Mouse (Mus musculus) embryonic facial prominence, embryonic 11.5 days (tissue): ENCODE measurements around the gene Sp8. TPM values are rescaled to one million over a fixed set of nuclear protein-coding genes. Genes with fewer than 3 reads are reported as not detected.

Source experiments
- ATAC-seq: fragments of 200-750 bp; cut with Nextera tagmentation; replicated peaks from 2 replicates; pipeline ENCODE4 v1.8.0; 2017; ENCODE audit warnings: low read depth; ENCODE audit not compliant: insufficient number of reproducible peaks, low FRiP score, low TSS enrichment
- DNase-seq: peaks from one replicate; pipeline ENCODE4 v3.0.0-alpha.2; 2015; ENCODE audit warnings: low spot score
- H3K27ac ChIP-seq: fragments of 300-500 bp; sonication (generic); replicated peaks from 2 replicates; pipeline ENCODE4 v1.5.1; 2014; ENCODE audit warnings: mild to moderate bottlenecking, low read depth, low read length, control low read depth
- H3K27me3 ChIP-seq: fragments of 300-500 bp; sonication (generic); 2 replicates; pipeline ENCODE4 v1.6.1; 2014; ENCODE audit warnings: mild to moderate bottlenecking, low read length, moderate library complexity, mixed read lengths; ENCODE audit not compliant: control insufficient read depth, insufficient read depth
- H3K36me3 ChIP-seq: fragments of 300-500 bp; sonication (generic); replicated peaks from 2 replicates; pipeline ENCODE4 v1.6.1; 2014; ENCODE audit warnings: low read depth, mild to moderate bottlenecking, low read length, moderate library complexity, mixed read lengths; ENCODE audit not compliant: control insufficient read depth, insufficient read depth
- H3K4me1 ChIP-seq: fragments of 300-500 bp; sonication (generic); 2 replicates; pipeline ENCODE4 v1.6.1; 2014; ENCODE audit warnings: low read length, mixed read lengths; ENCODE audit not compliant: control insufficient read depth, insufficient read depth
- H3K4me2 ChIP-seq: fragments of 300-500 bp; sonication (generic); 2 replicates; pipeline ENCODE4 v1.6.1; 2014; ENCODE audit warnings: low read depth, mild to moderate bottlenecking, control low read depth, low read length, moderate library complexity
- H3K4me3 ChIP-seq: fragments of 300-500 bp; sonication (generic); 2 replicates; pipeline ENCODE4 v1.5.1; 2014; ENCODE audit warnings: low read depth, low read length, control low read depth
- H3K9ac ChIP-seq: fragments of 300-500 bp; sonication (generic); replicated peaks from 2 replicates; pipeline ENCODE4 v1.6.1; 2014; ENCODE audit warnings: mild to moderate bottlenecking, control low read depth, low read length
- H3K9me3 ChIP-seq: fragments of 300-500 bp; sonication (generic); replicated peaks from 2 replicates; pipeline ENCODE4 v1.6.1; 2016; ENCODE audit warnings: mild to moderate bottlenecking, low read length, inconsistent platforms, mixed read lengths; ENCODE audit not compliant: control insufficient read depth
- WGBS: fragments of 180-500 bp; shearing (Covaris S2); extraction: QIAGEN DNeasy Blood & Tissue Kit; methylation state at CpG from one replicate; pipeline ENCODE4 v1.1.7; 2014; 5-methylcytosine and 5-hydroxymethylcytosine counted together
- polyA plus RNA-seq: library from polyadenylated mRNA; unstranded; fragments of >200 nt; fragmentation: Nextera tagmentation; extraction: Ambion mirVana; gene quantifications from 2 replicates; pipeline ENCODE4 v1.2.1, GENCODE M21; 2014

Gene Sp8
- polyA plus RNA-seq, 1 experiment from 2014 or later, result 6.6 TPM

DNA sequence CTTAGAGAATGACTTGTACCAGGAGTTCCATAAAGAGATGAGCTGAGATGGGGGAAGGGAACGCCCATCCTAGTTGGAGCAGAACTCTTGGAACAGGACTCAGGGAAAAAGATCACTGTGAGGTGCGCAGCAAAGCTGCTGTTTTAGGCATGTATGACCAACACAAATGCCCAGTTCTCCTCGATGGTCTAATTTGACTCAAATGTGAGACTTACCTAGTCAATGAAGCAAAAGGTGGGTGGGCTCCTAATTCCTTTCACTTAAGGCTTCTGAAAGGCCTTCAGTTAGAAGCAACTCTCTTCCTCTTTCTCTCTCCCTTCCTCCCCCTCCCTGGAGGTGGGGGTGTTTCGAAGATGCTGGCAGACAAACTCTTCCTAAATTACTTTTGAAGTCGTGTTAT lies 6.7 kb upstream of the Sp8 start:
- ATAC-seq (no peak), DNase-seq (no peak)
- Histone ChIP-seq H3K4me2 (no peak overlapping the region), H3K4me1 (no peaks in the 10 kb centered on the region), H3K9ac (no peak overlapping the region), H3K27me3 (peaks cover 37% of the 10 kb centered on the region), H3K36me3 (no peaks in the 10 kb centered on the region), H3K27ac (no peak overlapping the region), H3K4me3 (no peak overlapping the region), H3K9me3 (no peaks in the 10 kb centered on the region)
- WGBS, result 6% methylated on average over 5 of the region's 5 CpGs

DNA sequence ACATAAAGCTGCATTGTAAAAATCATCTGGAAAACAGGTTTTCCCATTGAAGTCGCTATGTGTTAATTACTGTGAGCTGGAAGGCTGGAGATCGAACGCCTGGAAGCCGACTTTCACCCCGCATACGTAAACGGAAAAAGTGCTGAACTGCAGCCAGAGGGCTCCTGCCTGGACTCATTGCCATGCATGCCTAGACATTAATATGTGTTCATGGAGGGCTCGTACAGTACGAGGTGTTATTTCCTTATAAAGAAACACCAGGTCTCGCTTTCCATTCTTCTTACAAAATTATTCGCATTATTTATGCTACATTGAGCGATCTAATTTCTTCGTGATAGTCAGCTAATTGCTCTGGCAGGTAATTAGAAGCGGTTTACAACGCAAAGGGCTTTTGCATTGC lies 5.8 kb upstream of the Sp8 start:
- ATAC-seq (no peak), DNase-seq (no peak)
- H3K36me3 ChIP-seq, result no peaks in the 10 kb centered on the region
- under 1% methylated on average over 15 of the region's 15 CpGs for WGBS
- H3K27ac ChIP-seq, result no peak overlapping the region
- no peaks in the 10 kb centered on the region for H3K9me3 ChIP-seq
- no peak overlapping the region for H3K4me3 ChIP-seq
- H3K9ac ChIP-seq, result no peak overlapping the region
- peaks cover 44% of the 10 kb centered on the region for H3K27me3 ChIP-seq
- H3K4me1 ChIP-seq, result no peaks in the 10 kb centered on the region
- H3K4me2 ChIP-seq, result no peak overlapping the region

DNA sequence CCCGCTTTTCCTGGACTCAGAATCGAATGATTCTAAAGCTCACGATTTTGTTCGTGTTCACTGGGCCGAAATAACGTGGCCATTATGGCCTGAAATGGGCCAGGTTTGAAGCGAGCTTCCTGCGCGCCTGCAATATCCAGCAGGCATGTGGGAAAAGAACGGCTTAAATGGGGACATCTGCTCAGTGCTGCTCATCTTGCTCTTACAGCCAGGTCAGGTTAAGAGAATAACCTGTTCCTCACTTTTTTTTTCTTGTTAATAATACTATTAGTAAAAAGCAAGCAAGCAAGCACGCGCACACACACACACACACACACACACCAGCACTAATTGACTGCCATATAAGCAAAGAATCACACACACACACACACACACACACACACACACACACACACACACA lies 5.3 kb upstream of the Sp8 start:
- H3K4me2 ChIP-seq, result no peak overlapping the region

DNA sequence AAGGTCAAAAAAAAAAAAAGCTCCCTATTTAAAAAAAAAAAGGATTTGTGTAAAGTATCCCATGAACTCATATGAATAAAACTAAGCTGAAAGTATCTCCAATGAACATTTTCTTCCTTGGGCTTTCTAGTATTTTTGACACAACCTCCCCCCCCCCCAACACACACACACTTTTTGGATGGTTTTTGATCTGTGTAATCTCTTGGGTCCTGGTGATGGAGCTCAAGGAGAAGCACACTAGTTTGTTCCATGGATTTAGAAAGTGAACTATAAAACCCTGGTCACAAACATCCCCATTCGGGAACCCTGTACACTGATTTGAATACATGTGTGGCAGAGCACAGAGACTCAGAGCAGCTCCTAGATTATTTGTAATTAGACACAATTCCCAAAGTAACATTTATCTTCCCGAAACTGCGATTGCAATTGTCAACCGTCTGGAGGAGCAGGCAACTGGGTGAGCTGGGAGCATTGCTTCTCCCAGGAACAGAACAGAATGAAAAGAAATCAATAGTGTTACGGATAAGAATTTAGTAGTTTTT lies 4.7 kb upstream of the Sp8 start:
- H3K4me3 ChIP-seq, result no peak overlapping the region
- peaks cover 45% of the 10 kb centered on the region for H3K27me3 ChIP-seq
- no peaks in the 10 kb centered on the region for H3K36me3 ChIP-seq
- no peaks in the 10 kb centered on the region for H3K4me1 ChIP-seq
- peak; percentile 11 for DNase-seq
- H3K9ac ChIP-seq, result no peak overlapping the region
- WGBS, result 5% methylated on average over 5 of the region's 5 CpGs
- no peak overlapping the region for H3K27ac ChIP-seq
- no peak for ATAC-seq
- H3K4me2 ChIP-seq, result no peak overlapping the region
- no peaks in the 10 kb centered on the region for H3K9me3 ChIP-seq

More for the DNA sequence above, 5.3 kb upstream of the Sp8 start:
- Histone ChIP-seq H3K4me1 (no peaks in the 10 kb centered on the region), H3K9ac (no peak overlapping the region), H3K27me3 (peaks cover 45% of the 10 kb centered on the region), H3K36me3 (no peaks in the 10 kb centered on the region), H3K4me3 (no peak overlapping the region), H3K9me3 (no peaks in the 10 kb centered on the region), H3K27ac (no peak overlapping the region)
- WGBS, result 0% methylated on average over 12 of the region's 12 CpGs
- DNase-seq (no peak), ATAC-seq (no peak)

DNA sequence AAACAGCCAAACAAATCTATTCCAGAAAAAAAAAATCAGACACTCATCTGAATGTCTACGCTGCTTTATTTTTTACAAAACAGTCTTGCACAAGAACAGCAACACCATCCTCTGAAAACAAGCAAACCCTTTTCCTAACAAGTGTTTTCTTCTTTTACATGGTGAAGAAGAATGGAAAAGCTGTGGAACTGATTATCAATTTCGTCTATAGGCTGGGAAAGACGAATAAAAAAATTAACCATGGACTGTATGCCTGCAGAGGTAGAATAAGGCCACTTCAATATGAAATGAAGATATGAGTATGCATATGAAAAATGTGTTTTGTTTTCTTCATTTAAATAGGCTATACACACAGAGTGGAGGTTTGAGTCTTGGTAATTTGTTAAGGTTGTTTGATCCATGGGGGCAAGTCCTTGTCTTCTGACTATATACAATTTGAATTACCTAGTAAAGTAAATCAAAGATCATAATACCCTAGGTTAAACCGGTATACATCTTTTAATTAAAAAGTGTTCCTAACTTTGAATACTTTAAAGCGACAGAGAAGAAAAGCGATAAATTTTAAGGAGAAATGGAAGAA lies 4.1 kb upstream of the Sp8 start:
- H3K4me2 ChIP-seq, result no peak overlapping the region
- no peak for ATAC-seq
- H3K27me3 ChIP-seq, result peaks cover 48% of the 10 kb centered on the region
- no peaks in the 10 kb centered on the region for H3K36me3 ChIP-seq
- no peak overlapping the region for H3K9ac ChIP-seq
- WGBS, result 10% methylated on average over 6 of the region's 6 CpGs
- peak; percentile 18 for DNase-seq
- peaks cover 2% of the 10 kb centered on the region for H3K4me1 ChIP-seq
- no peak overlapping the region for H3K27ac ChIP-seq
- H3K4me3 ChIP-seq, result no peak overlapping the region
- no peaks in the 10 kb centered on the region for H3K9me3 ChIP-seq

DNA sequence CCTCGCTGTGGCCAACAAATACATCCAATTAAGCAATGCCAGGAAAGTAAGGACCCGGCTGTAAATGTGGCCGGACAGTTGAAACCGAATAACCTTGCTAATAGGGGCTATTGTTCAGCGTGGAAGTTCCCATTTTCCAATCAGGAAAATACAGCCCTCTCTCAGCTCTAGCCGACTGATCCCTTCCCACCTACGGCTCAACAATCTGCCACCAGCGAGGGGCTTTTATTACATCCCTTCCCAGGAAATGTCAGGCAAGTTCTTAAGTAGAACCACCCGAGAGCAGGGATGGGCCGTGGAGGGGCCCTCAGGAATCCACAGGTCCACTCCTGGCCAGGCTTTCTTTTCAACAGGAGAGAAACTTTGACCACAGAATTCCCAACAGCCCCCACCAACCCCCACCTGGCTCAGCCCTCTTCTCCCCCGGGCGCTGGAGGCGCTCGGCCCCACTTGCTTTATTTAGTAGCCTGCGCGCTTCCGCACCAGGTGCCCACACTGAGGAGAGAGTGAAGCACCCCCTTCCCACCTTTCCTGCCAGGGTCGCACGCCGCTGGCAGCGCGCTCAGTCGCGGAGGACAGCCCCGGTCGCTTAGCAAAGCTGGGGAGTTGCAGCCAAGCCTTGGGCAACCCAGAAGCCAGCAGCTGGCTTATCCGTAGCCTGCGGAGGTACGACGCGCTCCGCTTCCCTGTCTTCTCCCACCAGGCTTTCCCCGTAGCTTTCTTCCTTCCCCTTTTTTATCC lies 3.3 kb upstream of the Sp8 start:
- peak overlapping the region; percentile 44 for H3K9ac ChIP-seq
- H3K4me2 ChIP-seq, result peak overlapping the region; percentile 32
- ATAC-seq (peak; percentile 53), DNase-seq (peak; percentile 52)
- under 1% methylated on average over 33 of the region's 33 CpGs for WGBS
- H3K9me3 ChIP-seq, result no peaks in the 10 kb centered on the region
- H3K4me1 ChIP-seq, result peaks cover 4% of the 10 kb centered on the region
- no peaks in the 10 kb centered on the region for H3K36me3 ChIP-seq
- peak overlapping the region; percentile 15; the same call in 1 of the 2 replicates for H3K4me3 ChIP-seq
- H3K27ac ChIP-seq, result no peak overlapping the region
- H3K27me3 ChIP-seq, result peaks cover 50% of the 10 kb centered on the region

DNA sequence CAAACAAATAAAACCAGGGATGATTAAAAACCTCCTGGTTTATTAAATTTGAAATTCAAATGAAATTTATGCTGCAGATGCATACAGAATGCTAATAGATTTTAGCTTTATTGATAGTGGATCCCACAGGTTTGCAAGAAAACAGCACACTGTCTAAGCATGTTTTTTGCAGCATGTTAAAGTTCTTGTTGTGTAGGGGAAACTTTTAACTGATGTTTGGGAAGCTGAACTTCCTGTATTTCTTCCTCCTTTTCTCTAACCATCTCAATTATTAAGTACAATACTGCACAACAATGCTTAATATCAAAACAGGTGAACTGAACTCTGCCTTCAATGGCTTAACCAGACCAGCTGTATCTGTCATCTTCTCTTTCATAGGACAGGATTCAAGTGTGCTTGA lies 2.0 kb upstream of the Sp8 start:
- no peak overlapping the region for H3K4me2 ChIP-seq
- H3K36me3 ChIP-seq, result no peaks in the 10 kb centered on the region
- no peak overlapping the region for H3K4me3 ChIP-seq
- no peak overlapping the region for H3K9ac ChIP-seq
- H3K27me3 ChIP-seq, result peaks cover 51% of the 10 kb centered on the region
- peaks cover 4% of the 10 kb centered on the region for H3K4me1 ChIP-seq
- H3K27ac ChIP-seq, result no peak overlapping the region
- no peaks in the 10 kb centered on the region for H3K9me3 ChIP-seq
- DNase-seq (peak; percentile 3), ATAC-seq (no peak)

DNA sequence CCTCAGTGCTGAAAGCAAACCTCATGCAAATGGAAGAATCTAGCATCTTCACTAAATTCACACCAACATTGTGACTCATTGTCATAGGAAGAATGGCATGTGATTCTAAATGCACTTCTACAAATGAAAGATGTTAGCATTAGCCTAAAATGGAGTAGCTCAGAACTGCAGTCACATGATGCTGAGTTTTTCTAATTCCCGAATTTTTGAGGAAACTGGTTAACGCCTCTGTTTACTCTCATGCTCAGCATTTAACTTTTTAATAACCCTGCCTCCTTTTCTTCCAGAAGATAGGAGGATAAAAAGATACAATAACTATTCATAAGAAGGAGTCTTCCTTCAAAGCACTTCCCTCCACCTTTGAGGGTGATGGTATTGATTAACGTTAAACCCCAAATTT lies 1.3 kb upstream of the Sp8 start:
- Histone ChIP-seq H3K4me3 (no peak overlapping the region), H3K4me2 (no peak overlapping the region), H3K27me3 (peaks cover 54% of the 10 kb centered on the region), H3K27ac (no peak overlapping the region), H3K36me3 (no peaks in the 10 kb centered on the region), H3K9me3 (no peaks in the 10 kb centered on the region), H3K4me1 (peaks cover 4% of the 10 kb centered on the region), H3K9ac (no peak overlapping the region)
- 10% methylated on average over 3 of the region's 3 CpGs for WGBS
- ATAC-seq, result no peak
- DNase-seq, result no peak
